Mouse (Mus musculus) heart, embryonic 10.5 days (tissue): Measurements from ENCODE around the gene Ap5b1. TPM values are rescaled to one million over a fixed set of nuclear protein-coding genes. Genes with fewer than 3 reads are reported as not detected.

ENCODE experiments used
- polyA plus RNA-seq: library from polyadenylated mRNA; unstranded; fragments of >200 nt; fragmentation: Nextera tagmentation; extraction: Ambion mirVana; gene quantifications from 2 replicates; pipeline ENCODE4 v1.2.1, GENCODE M21; 2016

Ap5b1 gene
- polyA plus RNA-seq, 1 experiment from 2014 or later: 2.2 TPM

Other genes with a start within 250 kb of the Ap5b1 start
- not detected in 2 replicates for gene Catsper1, start 232.3 kb upstream of the Ap5b1 start, polyA plus RNA-seq
- gene Cst6, start 218.5 kb upstream of the Ap5b1 start, polyA plus RNA-seq: 0.23 TPM in 1 of 2 replicates, not detected in the other
- gene Eif1ad, start 201.3 kb upstream of the Ap5b1 start, polyA plus RNA-seq: 58.0 and 72.6 TPM in 2 replicates
- 533 and 575 TPM in 2 replicates for gene Banf1, start 200.9 kb upstream of the Ap5b1 start, polyA plus RNA-seq
- 52.7 and 88.8 TPM in 2 replicates for gene Sart1, start 179.3 kb upstream of the Ap5b1 start, polyA plus RNA-seq
- gene Tsga10ip, start 165.5 kb upstream of the Ap5b1 start, polyA plus RNA-seq: 1.2 and 1.8 TPM in 2 replicates
- 173 and 209 TPM in 2 replicates for gene Drap1, start 143.0 kb upstream of the Ap5b1 start, polyA plus RNA-seq
- 39.3 and 49.1 TPM in 2 replicates for gene AI837181, start 142.9 kb upstream of the Ap5b1 start, polyA plus RNA-seq
- 0.34 and 0.49 TPM in 2 replicates for gene Fosl1, start 120.5 kb upstream of the Ap5b1 start, polyA plus RNA-seq
- gene Ccdc85b, start 110.1 kb upstream of the Ap5b1 start, polyA plus RNA-seq: 8.3 and 11.6 TPM in 2 replicates
- 79.5 and 87.9 TPM in 2 replicates for gene Fibp, start 107.4 kb upstream of the Ap5b1 start, polyA plus RNA-seq
- gene Ctsw, start 99.5 kb upstream of the Ap5b1 start, polyA plus RNA-seq: 0.85 and 1.1 TPM in 2 replicates
- 62.7 and 92.3 TPM in 2 replicates for gene Efemp2, start 94.1 kb upstream of the Ap5b1 start, polyA plus RNA-seq
- gene Mus81, start 79.6 kb upstream of the Ap5b1 start, polyA plus RNA-seq: 41.7 and 44.7 TPM in 2 replicates
- gene Cfl1, start 77.6 kb upstream of the Ap5b1 start, polyA plus RNA-seq: 2,322 and 2,829 TPM in 2 replicates
- gene 1700020D05Rik, start 64.2 kb upstream of the Ap5b1 start, polyA plus RNA-seq: 0.14 and 0.25 TPM in 2 replicates
- gene Snx32, start 57.5 kb upstream of the Ap5b1 start, polyA plus RNA-seq: 10.6 and 15.6 TPM in 2 replicates
- 0.35 TPM in 1 of 2 replicates, not detected in the other for gene Ovol1, start 7.4 kb upstream of the Ap5b1 start, polyA plus RNA-seq
- 113 and 142 TPM in 2 replicates for gene Rnaseh2c, start 33.8 kb downstream of the Ap5b1 start, polyA plus RNA-seq
- 33.2 and 35.4 TPM in 2 replicates for gene Kat5, start 42.2 kb downstream of the Ap5b1 start, polyA plus RNA-seq
- gene Rela, start 69.5 kb downstream of the Ap5b1 start, polyA plus RNA-seq: 36.8 and 38.1 TPM in 2 replicates
- gene Sipa1, start 95.7 kb downstream of the Ap5b1 start, polyA plus RNA-seq: 24.7 and 28.9 TPM in 2 replicates
- 33.6 and 36.0 TPM in 2 replicates for gene Map3k11, start 120.7 kb downstream of the Ap5b1 start, polyA plus RNA-seq
- 20.1 and 26.3 TPM in 2 replicates for gene Pcnx3, start 120.9 kb downstream of the Ap5b1 start, polyA plus RNA-seq
- gene Kcnk7, start 136.3 kb downstream of the Ap5b1 start, polyA plus RNA-seq: 0.15 TPM in 1 of 2 replicates, not detected in the other
- 69.0 and 130 TPM in 2 replicates for gene Ehbp1l1, start 158.3 kb downstream of the Ap5b1 start, polyA plus RNA-seq
- 75.9 and 88.9 TPM in 2 replicates for gene Fam89b, start 161.6 kb downstream of the Ap5b1 start, polyA plus RNA-seq
- gene Ltbp3, start 172.9 kb downstream of the Ap5b1 start, polyA plus RNA-seq: 4.2 and 4.3 TPM in 2 replicates
- 74.4 and 75.2 TPM in 2 replicates for gene Scyl1, start 203.4 kb downstream of the Ap5b1 start, polyA plus RNA-seq